Comparison of ENCODE assay signal across 9 mouse cellular contexts in genomic region chr2:107083071-107083885, GRCm38 (mm10). TPM values are rescaled to one million over a fixed set of nuclear protein-coding genes. Genes with fewer than 3 reads are reported as not detected.
DNase-seq lines count a peak whose midpoint lies in the region; ATAC-seq lines count a peak whose summit lies in the region.
"Had no signal": no experiment of that assay in that cellular context is flagged by ENCODE, and none has a peak within 500 bp of the region (broad histone marks: within the 10 kb centered on the region; RNA-seq: fewer than 3 reads in every experiment).

No protein-coding gene starts in this region.

- peak; percentile 4 for DNase-seq in left cerebral cortex, adult 11 months (ENCODE audit: low spot score)
- no peak for DNase-seq in left cerebral cortex, adult 8-10 months (ENCODE audit: low spot score in 2 of 2)
- DNase-seq in adrenal gland, adult 2 months: peak; percentile 10
- peak; percentile 24 for DNase-seq in forebrain, embryonic 10.5 days (ENCODE audit: extremely low spot score, low spot score)
- peak; percentile 3 for DNase-seq in induced T-regulatory cell, adult 2 months (ENCODE audit: low read depth)
- no peak for DNase-seq in gastrocnemius, postnatal 25 days

- H3K4me1 ChIP-seq in forebrain, embryonic 10.5 days: peaks cover 11% of the 10 kb centered on the region
- H3K4me1 ChIP-seq in midbrain, embryonic 13.5 days (replicated peaks): no peaks in the 10 kb centered on the region

- ATAC-seq in midbrain, embryonic 13.5 days: peak; percentile 78
- ATAC-seq in monocyte, adult 5-6 weeks (replicated peaks; ENCODE audit: insufficient number of reproducible peaks, low FRiP score, low TSS enrichment, poor library complexity, severe bottlenecking): no peak

- no peaks in the 10 kb centered on the region for H3K36me3 ChIP-seq in forebrain, embryonic 10.5 days (replicated peaks)
- H3K36me3 ChIP-seq in midbrain, embryonic 13.5 days: no peaks in the 10 kb centered on the region

- 53% methylated on average over 14 of the region's 14 CpGs for WGBS in forebrain, embryonic 10.5 days
- WGBS in midbrain, embryonic 13.5 days: 50% methylated on average over 14 of the region's 14 CpGs

- H3K27me3 ChIP-seq in forebrain, embryonic 10.5 days (ENCODE audit: poor library complexity, severe bottlenecking): no peaks in the 10 kb centered on the region
- no peaks in the 10 kb centered on the region for H3K27me3 ChIP-seq in midbrain, embryonic 13.5 days

- H3K4me2 ChIP-seq in midbrain, embryonic 13.5 days (replicated peaks): no peak overlapping the region

- H3K27ac ChIP-seq in forebrain, embryonic 10.5 days: no peak overlapping the region
- H3K27ac ChIP-seq in midbrain, embryonic 13.5 days: peak overlapping the region; percentile 2; the same call in 1 of the 2 replicates

- no peak overlapping the region for H3K4me3 ChIP-seq in forebrain, embryonic 10.5 days
- H3K4me3 ChIP-seq in midbrain, embryonic 13.5 days (replicated peaks): no peak overlapping the region

- H3K9ac ChIP-seq in midbrain, embryonic 13.5 days (replicated peaks): no peak overlapping the region

- no peaks in the 10 kb centered on the region for H3K9me3 ChIP-seq in forebrain, embryonic 10.5 days
- H3K9me3 ChIP-seq in midbrain, embryonic 13.5 days: no peaks in the 10 kb centered on the region

RNA-seq across cellular contexts. Expression of gene Fshb, which starts 23.8 kb away (rescaled TPM):
- not detected for total RNA-seq in left cerebral cortex, adult 8-10 months (2022)
- total RNA-seq in adrenal gland, adult 2 months (2021): not detected
- polyA plus RNA-seq in adrenal gland, adult 2 months (2012; rRNA removed): not detected in 2 replicates
- not detected in 2 replicates for polyA plus RNA-seq in forebrain, embryonic 10.5 days (2016; fragmentation: Nextera tagmentation; extraction: Ambion mirVana)
- polyA plus RNA-seq in midbrain, embryonic 13.5 days (2015; fragmentation: Nextera tagmentation; extraction: Ambion mirVana): not detected in 2 replicates
- total RNA-seq in monocyte, adult 5-6 weeks (2017): not detected in 3 replicates
- not detected for total RNA-seq in gastrocnemius, postnatal 25 days (2021)
- total RNA-seq: heart, adult 18-20 months had no signal

Comparison
In these comparisons a context has a peak if more than half of its experiments do, and no peak if none do; other contexts are left out.
1. DNase-seq: peak in left cerebral cortex, adult 11 months (single experiment), adrenal gland, adult 2 months (single experiment), forebrain, embryonic 10.5 days (single experiment) and induced T-regulatory cell, adult 2 months (single experiment); none in left cerebral cortex, adult 8-10 months (0 of 2) and gastrocnemius, postnatal 25 days (single experiment).